Mouse (Mus musculus) stomach, embryonic 16.5 days (tissue): ENCODE data around the gene Ctsa. TPM values are rescaled to one million over a fixed set of nuclear protein-coding genes. Genes with fewer than 3 reads are reported as not detected.

Experiments
- ATAC-seq: fragments of 200-750 bp; cut with Nextera tagmentation; 2 replicates; pipeline ENCODE4 v1.8.0; 2017; ENCODE audit warnings: moderate number of reproducible peaks, moderate TSS enrichment; ENCODE audit not compliant: insufficient read depth, low FRiP score
- H3K27ac ChIP-seq: fragments of 300-500 bp; sonication (generic); 2 replicates; pipeline ENCODE4 v1.5.1; 2014; ENCODE audit warnings: low read length
- H3K27me3 ChIP-seq: fragments of 300-500 bp; sonication (generic); 2 replicates; pipeline ENCODE4 v1.6.1; 2014; ENCODE audit warnings: low read length, control low read depth, mixed read lengths; ENCODE audit not compliant: control insufficient read depth, insufficient read depth
- H3K36me3 ChIP-seq: fragments of 300-500 bp; sonication (generic); 2 replicates; pipeline ENCODE4 v1.6.1; 2014; ENCODE audit warnings: low read length; ENCODE audit not compliant: control insufficient read depth, insufficient read depth
- H3K4me1 ChIP-seq: fragments of 300-500 bp; sonication (generic); 2 replicates; pipeline ENCODE4 v1.6.1; 2014; ENCODE audit warnings: low read length, control low read depth, mixed read lengths; ENCODE audit not compliant: control insufficient read depth, insufficient read depth
- H3K4me2 ChIP-seq: fragments of 300-500 bp; sonication (generic); 2 replicates; pipeline ENCODE4 v1.6.1; 2014; ENCODE audit warnings: low read depth, low read length, mixed read lengths
- H3K4me3 ChIP-seq: fragments of 300-500 bp; sonication (generic); replicated peaks from 2 replicates; pipeline ENCODE4 v1.5.1; 2014; ENCODE audit warnings: mild to moderate bottlenecking, low read length
- H3K9ac ChIP-seq: fragments of 300-500 bp; sonication (generic); 2 replicates; pipeline ENCODE4 v1.6.1; 2014; ENCODE audit warnings: low read length
- H3K9me3 ChIP-seq: fragments of 300-500 bp; sonication (generic); replicated peaks from 2 replicates; pipeline ENCODE4 v1.6.1; 2016; ENCODE audit warnings: low read length, control low read depth; ENCODE audit not compliant: control insufficient read depth
- WGBS: fragments of 180-500 bp; shearing (Covaris S2); extraction: QIAGEN DNeasy Blood & Tissue Kit; methylation state at CpG from one replicate; pipeline ENCODE4 v1.1.7; 2014; 5-methylcytosine and 5-hydroxymethylcytosine counted together
- polyA plus RNA-seq: library from polyadenylated mRNA; unstranded; fragments of >200 nt; fragmentation: Nextera tagmentation; extraction: Ambion mirVana; gene quantifications from 2 replicates; pipeline ENCODE4 v1.2.1, GENCODE M21; 2015

The Ctsa gene
- polyA plus RNA-seq = 159 and 162 TPM in 2 replicates

DNA sequence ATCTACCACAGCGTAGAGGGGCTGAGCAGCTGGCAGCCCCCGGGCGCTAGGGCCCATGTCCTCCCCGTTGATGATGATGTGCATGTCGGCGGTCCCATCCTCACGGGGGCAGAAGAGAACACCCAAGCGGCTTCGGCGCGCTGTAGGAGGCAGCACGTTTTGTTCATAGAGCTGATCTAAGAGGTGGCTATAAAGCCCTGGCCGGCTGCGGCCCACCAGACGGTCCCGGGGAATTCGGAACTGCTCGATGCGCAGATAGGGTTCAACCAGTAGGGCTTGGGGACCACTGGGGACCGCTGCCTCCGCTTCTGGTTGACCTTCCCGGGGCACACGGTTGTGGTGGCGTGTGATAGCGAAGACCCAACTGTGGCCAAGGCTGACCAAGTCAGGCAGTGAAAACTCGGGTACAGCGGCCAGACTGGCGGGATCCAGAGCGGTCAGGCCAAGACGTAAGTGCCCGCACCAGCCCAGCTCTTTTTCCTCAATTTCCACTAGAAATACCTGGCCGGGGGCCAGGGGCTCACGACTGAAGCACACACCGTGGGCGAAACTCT lies at the start of gene Ctsa:
Ctsa (plus strand) TSS at position 126 of the 554 bp plus-strand sequence.
- WGBS = 1% methylated on average over 35 of the region's 35 CpGs
- Histone ChIP-seq H3K27ac (peak within 1 kb of the TSS; percentile 91), H3K27me3 (no peaks in the 10 kb centered on the region), H3K4me2 (peak within 1 kb of the TSS; percentile 75), H3K4me1 (peaks cover 8% of the 10 kb centered on the region; the same call in 1 of the 2 replicates), H3K36me3 (no peaks in the 10 kb centered on the region), H3K9me3 (no peaks in the 10 kb centered on the region), H3K9ac (peak within 1 kb of the TSS; percentile 87), H3K4me3 (peak within 1 kb of the TSS; percentile 67)
- ATAC-seq = peak; percentile 75

GRCm38 (mm10) chr2:164783926-164784581 lies 48.6 kb upstream of the Ctsa start:
- ATAC-seq = no peak
- Histone ChIP-seq H3K4me1 (peaks cover 19% of the 10 kb centered on the region), H3K27me3 (no peaks in the 10 kb centered on the region), H3K4me2 (peak overlapping the region; percentile 89; the same call in 1 of the 2 replicates), H3K9ac (no peak overlapping the region), H3K9me3 (no peaks in the 10 kb centered on the region), H3K27ac (no peak overlapping the region), H3K4me3 (no peak overlapping the region), H3K36me3 (no peaks in the 10 kb centered on the region)
- 69% methylated on average over 7 of the region's 7 CpGs for WGBS

- no peak for ATAC-seq
Observed at GRCm38 (mm10) chr2:164784869-164785420, 47.7 kb upstream of the Ctsa start.

GRCm38 (mm10) chr2:164785481-164786387 lies 46.9 kb upstream of the Ctsa start, which contains the start of gene Snx21:
TSS of gene Snx21 (plus strand) at chr2:164785823.
- WGBS = under 1% methylated on average over 80 of the region's 89 CpGs
- H3K9me3 ChIP-seq = no peaks in the 10 kb centered on the region

More at GRCm38 (mm10) chr2:164784869-164785420, 47.7 kb upstream of the Ctsa start:
- Histone ChIP-seq H3K4me1 (peaks cover 19% of the 10 kb centered on the region), H3K4me3 (peak overlapping the region; percentile 74), H3K9me3 (no peaks in the 10 kb centered on the region), H3K4me2 (peak overlapping the region; percentile 89), H3K9ac (peak overlapping the region; percentile 90), H3K36me3 (no peaks in the 10 kb centered on the region), H3K27ac (peak overlapping the region; percentile 96), H3K27me3 (no peaks in the 10 kb centered on the region)
- 9% methylated on average over 7 of the region's 7 CpGs for WGBS

GRCm38 (mm10) chr2:164786388-164786885 lies 46.2 kb upstream of the Ctsa start:
- Histone ChIP-seq H3K4me3 (peak overlapping the region; percentile 74), H3K27ac (peak overlapping the region; percentile 96), H3K4me1 (peaks cover 19% of the 10 kb centered on the region), H3K36me3 (no peaks in the 10 kb centered on the region), H3K9ac (peak overlapping the region; percentile 90), H3K9me3 (no peaks in the 10 kb centered on the region), H3K4me2 (peak overlapping the region; percentile 89), H3K27me3 (no peaks in the 10 kb centered on the region)
- ATAC-seq = no peak
- 9% methylated on average over 15 of the region's 15 CpGs for WGBS

More at GRCm38 (mm10) chr2:164785481-164786387, 46.9 kb upstream of the Ctsa start, which contains the start of gene Snx21:
- no peaks in the 10 kb centered on the region for H3K27me3 ChIP-seq
- H3K9ac ChIP-seq = peak within 1 kb of the TSS; percentile 90
- H3K4me2 ChIP-seq = peak within 1 kb of the TSS; percentile 89
- H3K4me1 ChIP-seq = peaks cover 19% of the 10 kb centered on the region
- H3K27ac ChIP-seq = peak within 1 kb of the TSS; percentile 96
- no peaks in the 10 kb centered on the region for H3K36me3 ChIP-seq
- peak; percentile 96 for ATAC-seq
- peak within 1 kb of the TSS; percentile 74 for H3K4me3 ChIP-seq

DNA sequence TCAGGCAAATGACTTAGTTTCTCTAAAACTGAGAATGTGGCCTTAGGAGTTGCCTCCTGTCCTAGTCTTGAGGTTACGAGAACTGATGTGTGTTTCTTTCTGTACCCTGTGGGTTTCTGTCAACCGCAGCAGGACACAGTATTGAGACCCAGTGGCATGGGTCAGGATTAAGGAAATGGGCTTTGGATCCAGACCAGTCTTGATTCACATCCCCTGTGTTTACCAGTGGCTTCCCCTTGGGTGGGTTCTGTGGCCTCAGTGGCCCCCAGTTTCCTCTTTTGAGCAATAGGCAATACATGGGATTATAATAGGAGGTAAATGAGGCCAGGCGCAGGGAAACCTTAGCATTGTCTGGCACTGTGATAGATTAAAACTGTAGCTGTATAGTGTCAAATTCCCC lies 45.6 kb upstream of the Ctsa start:
- peak overlapping the region; percentile 74 for H3K4me3 ChIP-seq
- no peaks in the 10 kb centered on the region for H3K27me3 ChIP-seq
- H3K9ac ChIP-seq = peak overlapping the region; percentile 90
- WGBS = 83% methylated on average over 3 of the region's 3 CpGs
- 0 out of 2 replicates have a peak, but pooled peaks cover 6% of the 10 kb centered on the region for H3K36me3 ChIP-seq
- ATAC-seq = no peak
- peak overlapping the region; percentile 89 for H3K4me2 ChIP-seq
- H3K4me1 ChIP-seq = peaks cover 19% of the 10 kb centered on the region
- peak overlapping the region; percentile 96; the same call in 1 of the 2 replicates for H3K27ac ChIP-seq
- no peaks in the 10 kb centered on the region for H3K9me3 ChIP-seq

- peak overlapping the region; percentile 89; the same call in 1 of the 2 replicates for H3K4me2 ChIP-seq
- H3K27ac ChIP-seq = no peak overlapping the region
- WGBS = 85% methylated on average over 10 of the region's 10 CpGs
- peaks cover 19% of the 10 kb centered on the region for H3K4me1 ChIP-seq
- ATAC-seq = no peak
- no peaks in the 10 kb centered on the region for H3K9me3 ChIP-seq
- no peak overlapping the region for H3K9ac ChIP-seq
- H3K4me3 ChIP-seq = no peak overlapping the region
- no peaks in the 10 kb centered on the region for H3K27me3 ChIP-seq
- peaks cover 11% of the 10 kb centered on the region; the same call in 1 of the 2 replicates for H3K36me3 ChIP-seq
Observed at GRCm38 (mm10) chr2:164787779-164788178, 44.9 kb upstream of the Ctsa start.

DNA sequence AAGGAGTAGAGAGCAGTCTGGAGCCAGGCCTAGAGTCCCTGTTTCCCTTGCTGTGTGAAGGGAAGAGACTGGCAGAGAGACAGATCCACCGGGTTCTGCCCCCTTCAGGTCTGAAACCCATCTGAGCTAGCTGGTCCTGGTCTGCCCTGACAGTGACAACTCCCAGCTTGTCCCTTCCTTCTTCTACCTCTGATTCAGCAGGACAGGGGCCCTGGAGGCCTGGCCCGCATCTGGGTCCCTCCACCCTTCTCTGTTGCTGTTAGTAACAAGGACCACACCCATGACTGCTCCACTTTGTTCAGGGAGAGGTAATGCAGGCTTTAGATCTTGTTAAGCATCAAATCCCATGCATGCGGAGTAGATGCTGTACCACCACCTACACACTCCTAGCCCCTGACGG lies 44.3 kb upstream of the Ctsa start:
- Histone ChIP-seq H3K4me2 (no peak overlapping the region), H3K27ac (no peak overlapping the region; the same call in 1 of the 2 replicates), H3K9me3 (no peaks in the 10 kb centered on the region), H3K27me3 (no peaks in the 10 kb centered on the region), H3K9ac (peak overlapping the region; percentile 55; the same call in 1 of the 2 replicates), H3K4me3 (no peak overlapping the region), H3K4me1 (peaks cover 19% of the 10 kb centered on the region), H3K36me3 (peaks cover 11% of the 10 kb centered on the region; the same call in 1 of the 2 replicates)
- WGBS = 42% methylated on average over 4 of the region's 4 CpGs
- ATAC-seq = no peak
